Mouse (Mus musculus): ENCODE measurements around the gene Casp7.
"Not testable (repeated sequence)": the region's sequence is repeated elsewhere in the genome, so short reads cannot be mapped to it uniquely, and the experiment has no call there.

Gene Casp7

DNA sequence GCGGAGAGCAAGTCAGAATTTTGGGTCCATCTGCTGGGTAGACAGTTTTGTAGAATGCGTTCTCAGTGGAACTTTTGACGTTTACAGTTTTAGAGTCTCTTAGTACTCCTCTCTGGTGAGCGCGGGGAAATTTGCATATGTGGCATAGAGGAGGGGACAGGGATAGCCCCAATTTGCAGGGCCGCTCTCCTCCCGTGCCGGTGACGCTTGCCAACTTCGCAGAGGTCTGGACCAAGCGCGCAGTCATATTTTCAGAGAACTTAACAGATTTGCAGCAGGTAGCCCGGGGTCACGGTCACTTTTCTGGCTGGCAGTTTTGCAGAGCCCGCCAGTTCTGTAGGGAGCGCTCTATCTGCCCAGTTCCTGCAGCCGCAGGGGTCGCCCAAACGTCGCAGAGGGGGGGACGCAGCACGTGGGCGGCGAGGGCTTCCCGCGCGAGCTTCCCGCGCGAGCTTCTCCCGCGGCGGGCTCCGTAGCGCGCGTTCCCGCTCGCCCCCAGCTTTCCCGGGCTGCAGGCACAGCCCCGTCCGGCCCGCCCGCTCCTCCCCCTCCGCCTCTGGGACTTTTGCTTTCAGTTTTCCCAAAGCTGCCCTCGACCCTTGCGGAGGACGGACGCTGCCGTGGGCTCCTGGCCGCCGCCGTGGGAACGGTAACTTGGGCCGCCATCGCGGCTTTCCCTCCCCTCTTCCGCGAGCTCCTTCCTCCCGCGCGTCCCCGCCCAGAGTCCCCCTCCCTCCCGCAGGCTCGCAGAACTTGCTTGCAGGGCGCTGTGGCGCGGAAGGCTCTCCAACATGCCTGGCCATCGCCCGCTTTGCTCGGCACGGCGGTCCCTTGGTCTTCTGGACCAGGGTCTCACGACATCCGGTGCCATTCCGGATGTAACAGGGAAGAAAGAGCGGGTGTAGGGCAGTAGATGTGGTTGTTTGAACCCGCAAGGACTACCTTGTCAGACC is at the start of gene Casp7:
TSS of gene Casp7 (plus strand) at position 461 of the 953 bp plus-strand sequence.
- DNase-seq = peak; percentile 76

- DNase-seq = peak; percentile 21
These were observed 47.6 kb upstream of the Casp7 start for GRCm38 (mm10) chr19:56349295-56349694.

GRCm38 (mm10) chr19:56353689-56354088 is 43.2 kb upstream of the Casp7 start:
- DNase-seq = no peak

DNA sequence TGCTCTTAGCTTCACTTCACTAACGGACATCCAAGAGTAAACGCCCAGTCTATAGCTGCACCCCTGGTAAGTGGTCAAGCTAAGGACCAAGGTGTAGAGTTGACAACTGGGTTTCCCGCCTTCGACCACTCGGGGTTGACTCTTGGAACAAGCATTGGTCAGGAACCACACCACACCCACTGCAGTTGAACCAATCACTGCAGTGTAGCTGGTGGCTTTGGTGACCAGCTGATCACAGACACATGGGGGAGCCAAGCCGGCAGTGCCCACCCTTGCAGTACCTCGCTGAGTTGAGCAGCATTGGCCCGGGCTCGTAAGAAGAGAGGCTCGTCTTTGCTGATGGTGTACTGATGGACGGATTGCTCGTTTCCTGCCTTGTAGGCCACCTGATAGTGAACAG is 41.7 kb upstream of the Casp7 start:
- no peak for DNase-seq

DNA sequence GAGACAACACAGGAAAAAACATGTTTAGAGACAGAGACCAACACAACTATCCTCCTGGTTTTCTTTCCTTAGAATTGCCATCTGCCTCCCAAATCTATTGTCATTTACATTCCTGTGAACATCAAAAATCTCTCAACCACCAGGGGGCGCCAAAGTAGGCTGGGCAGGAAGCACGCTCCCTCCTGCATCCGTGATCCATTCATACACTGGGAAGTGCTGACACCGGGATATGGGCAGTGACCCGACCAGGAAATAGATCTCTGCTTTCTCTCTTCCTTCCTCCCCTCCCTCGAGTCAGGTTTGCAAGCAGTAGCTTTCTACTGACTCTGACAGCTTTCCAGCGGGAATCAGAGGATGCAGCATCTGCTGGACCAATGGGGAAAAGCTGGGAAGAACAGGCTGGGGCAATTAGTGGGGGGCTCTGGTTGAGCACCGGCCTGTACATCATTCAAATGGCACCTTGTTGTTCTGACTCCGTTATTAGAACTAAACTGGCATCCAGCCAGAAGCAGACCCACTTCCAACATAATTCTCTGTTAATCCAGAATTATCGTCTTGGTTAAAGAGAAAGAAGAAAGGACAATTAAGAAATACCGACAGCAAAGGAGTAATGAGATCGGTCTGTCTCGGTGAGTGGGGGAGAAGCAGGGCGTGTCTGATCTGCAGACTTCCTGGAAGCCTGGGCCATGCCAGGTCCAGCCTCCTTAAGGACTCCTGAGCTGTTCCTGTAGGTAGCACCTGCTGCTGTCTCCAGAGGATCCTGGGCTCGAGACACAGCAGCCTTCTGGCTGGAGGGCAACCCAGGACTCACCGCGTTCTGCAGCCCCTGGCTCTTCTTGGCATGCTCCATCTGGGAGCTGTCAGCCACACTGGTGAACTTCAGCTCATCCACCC is 40.2 kb upstream of the Casp7 start:
- DNase-seq = peak; percentile 91

DNA sequence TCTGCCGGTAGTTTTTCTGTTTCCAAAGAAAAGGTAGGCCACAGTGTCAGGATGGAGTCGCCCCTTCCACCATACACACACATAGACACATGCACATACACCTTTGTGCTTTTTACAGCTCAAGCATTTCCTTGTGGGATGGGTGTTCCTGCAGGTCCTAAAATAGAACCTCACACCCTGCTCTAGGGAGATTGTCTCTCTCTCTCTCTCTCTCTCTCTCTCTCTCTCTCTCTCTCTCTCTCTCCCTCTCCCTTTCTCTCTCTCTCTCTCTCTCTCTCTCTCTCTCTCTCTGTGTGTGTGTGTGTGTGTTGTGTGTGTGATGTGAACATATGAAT is 39.6 kb upstream of the Casp7 start:
- DNase-seq = not testable (repeated sequence)

DNA sequence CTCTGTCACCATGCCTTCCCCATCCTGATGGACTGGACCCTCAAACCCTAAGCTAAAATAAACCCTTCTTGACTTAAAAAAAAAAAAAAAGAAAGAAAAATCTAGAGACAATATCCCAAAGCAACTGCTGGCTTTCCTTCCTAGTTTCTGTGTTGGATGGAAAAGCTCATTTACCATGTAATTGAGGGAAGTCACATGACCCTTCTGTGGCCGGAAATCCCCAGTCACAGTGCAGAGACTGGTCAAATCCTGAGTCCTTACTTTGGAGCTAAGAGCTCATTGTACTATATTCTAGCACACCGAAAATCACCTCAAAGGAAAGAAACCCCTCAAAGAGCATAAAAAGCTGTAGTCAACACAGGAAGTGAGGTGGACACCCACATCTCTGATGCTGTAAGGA is 38.0 kb upstream of the Casp7 start:
- no peak for DNase-seq

- DNase-seq = peak; percentile 50
These were observed 33.0 kb upstream of the Casp7 start for GRCm38 (mm10) chr19:56363721-56364460.

- DNase-seq = no peak
These were observed 32.4 kb upstream of the Casp7 start for GRCm38 (mm10) chr19:56364563-56364962.

- peak; percentile 48 for DNase-seq
These were observed 30.8 kb upstream of the Casp7 start for GRCm38 (mm10) chr19:56366168-56366567.

- no peak for DNase-seq
These were observed 30.3 kb upstream of the Casp7 start for GRCm38 (mm10) chr19:56366625-56367024.

DNA sequence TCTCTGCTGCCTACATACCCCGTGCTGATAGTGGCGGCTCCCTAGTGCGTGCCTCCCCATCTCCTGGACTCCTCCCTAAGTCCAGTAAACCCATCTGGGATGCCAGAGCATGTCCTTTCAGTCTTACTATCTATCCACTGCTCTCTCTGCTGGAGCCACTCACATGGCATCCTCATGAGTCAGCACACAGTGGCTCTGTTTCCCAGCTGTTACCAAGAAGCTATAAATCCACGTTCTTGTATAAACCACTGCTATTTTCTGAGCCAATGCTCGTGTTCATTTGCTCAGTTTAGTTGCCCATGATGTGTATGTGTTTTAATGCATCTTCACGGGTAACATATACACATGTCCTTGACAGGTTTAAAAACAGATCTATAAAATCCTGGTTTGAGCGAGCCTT is 29.2 kb upstream of the Casp7 start:
- DNase-seq = no peak

- DNase-seq = no peak
These were observed 28.0 kb upstream of the Casp7 start for GRCm38 (mm10) chr19:56368912-56369311.

DNA sequence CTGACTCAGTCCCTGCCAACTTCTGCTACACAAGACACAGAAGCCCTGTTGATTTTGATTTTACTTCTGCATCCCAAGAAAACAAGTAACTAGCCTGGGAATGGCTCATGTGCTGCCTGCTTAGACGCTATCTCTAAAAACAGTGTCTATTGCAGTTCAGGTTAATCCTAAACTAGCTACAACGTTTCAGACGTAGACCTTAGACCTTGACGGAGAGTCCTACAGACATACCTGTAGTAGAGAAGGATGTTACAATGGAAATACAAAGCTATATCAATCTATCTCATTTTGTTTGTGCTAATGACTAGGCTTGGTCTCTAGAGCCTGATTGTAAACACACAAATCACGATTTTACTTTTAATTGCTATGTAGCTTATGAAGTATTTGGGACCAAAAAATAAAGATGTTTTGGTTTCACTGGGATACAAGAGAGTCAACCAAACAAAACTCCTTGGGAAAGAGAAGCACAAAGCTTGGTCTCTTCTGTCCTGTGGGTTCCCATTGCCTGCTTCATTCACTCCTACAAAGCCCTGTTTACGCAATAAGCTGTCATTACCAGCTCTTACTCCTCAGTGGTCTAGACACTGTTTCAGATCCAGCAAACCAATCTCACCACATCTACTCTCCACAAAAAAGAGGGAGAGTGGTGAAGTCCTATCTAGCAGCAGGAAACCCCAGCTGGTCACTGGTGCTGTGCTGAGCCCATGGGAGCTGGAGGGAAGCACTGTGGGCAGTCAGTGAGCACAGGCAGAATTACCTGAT is 26.4 kb upstream of the Casp7 start:
- no peak for DNase-seq

DNA sequence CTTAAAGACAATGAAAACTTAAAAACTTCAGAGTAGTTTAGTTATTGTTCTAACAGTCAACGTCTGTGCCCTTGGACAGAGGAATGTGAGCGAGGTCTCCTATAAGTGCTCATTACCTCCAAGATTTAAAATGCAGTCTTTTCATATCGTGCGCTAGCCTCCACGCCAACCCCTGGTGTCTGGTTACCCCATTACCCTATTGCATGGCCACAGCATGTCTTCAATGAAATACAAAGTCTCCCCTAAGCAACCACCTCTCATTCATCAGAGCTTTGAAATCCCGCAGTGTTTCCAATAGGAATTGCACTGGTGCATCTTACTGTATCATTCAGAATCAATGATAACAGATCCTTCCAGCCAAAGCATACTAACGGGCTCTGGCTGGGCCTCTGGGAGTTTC is 24.7 kb upstream of the Casp7 start:
- DNase-seq = no peak

GRCm38 (mm10) chr19:56373246-56373645 is 23.7 kb upstream of the Casp7 start:
- no peak for DNase-seq

- no peak for DNase-seq
These were observed 22.9 kb upstream of the Casp7 start for GRCm38 (mm10) chr19:56374011-56374410.

DNA sequence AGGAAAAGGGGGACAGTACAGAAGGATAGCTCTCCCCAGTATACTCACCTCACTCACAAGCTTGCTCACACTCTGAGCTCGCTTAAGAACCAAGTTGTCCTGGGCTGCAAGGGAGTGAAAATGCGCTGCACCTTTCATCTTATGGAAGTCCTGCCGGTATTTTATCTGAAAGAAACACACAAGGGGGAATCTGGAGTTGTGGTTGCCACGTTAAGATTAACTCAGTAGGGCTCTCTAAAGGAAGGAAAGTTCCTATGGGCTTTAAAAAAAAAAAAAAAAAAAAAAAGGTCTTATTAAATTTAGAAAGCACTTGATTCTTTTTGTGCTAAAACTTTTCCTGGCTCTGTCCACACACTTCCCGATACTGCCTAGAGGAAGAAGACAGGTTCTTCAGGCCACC is 18.9 kb upstream of the Casp7 start:
- DNase-seq = no peak

DNA sequence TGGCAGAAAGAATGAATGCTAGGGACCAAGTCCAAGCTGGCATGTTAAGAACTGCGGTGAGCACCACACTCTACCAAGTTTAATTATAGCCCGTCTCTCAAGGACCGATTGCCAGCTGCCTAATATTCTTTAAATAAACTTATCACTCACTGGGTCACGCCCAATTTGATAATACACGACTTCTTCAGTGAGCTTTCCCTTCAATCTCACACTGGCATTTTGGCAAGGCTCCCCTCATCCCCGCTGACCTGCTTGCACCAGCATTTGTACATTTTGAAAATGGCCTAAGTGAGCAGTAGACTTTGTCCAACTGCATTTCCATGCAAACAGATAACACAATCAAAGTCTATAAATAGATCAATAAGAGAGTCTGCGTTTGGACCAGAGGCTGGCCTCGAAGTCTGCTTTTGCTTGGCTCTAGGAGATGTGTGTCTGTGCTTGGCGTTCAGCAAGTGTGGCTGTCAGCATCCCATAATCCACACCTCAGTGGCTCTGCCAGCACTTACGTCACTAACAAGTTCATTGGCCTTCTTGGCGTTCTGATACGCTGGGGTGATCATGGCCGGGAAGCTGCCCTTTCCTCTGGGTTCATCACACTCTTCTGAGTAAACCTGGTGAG is 18.3 kb upstream of the Casp7 start:
- no peak for DNase-seq

DNA sequence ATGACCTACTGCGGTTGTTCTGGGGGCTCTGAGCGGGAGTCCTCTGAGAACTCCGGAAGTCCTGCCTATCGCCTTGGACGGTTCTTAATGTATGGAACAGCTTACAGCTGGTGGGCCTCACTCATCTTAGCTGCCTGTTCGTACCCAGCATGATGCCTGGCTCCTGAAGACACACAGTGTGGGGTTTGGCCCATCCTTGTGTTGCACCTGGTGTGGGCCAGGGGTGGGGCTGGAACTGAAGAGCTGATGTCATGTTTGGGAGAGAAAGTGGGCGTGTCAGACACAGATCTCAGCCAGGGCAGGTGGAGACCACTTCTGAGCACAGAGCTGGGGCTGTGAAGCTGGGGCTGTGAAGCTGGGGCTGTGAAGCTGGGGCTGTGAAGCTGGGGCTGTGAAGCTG is 16.6 kb upstream of the Casp7 start:
- no peak for DNase-seq

DNA sequence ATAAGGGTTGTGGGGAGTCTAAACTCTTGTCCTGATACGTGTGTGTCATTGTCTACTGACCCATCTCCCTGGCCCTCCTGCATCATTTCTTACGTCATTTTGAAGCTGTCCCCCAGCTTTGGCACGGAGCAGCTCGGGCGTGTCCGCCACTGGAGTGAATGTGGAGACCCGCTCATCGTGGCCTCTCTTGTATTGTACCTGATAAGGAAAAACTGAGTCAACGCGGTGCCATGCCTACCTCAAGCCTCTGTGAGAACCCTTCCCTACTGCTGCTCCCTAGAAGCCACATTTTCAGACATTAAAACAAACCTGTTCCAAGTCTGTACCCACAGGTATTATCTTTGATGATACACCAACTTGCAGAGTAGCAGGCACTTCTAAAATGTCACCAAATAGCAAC is 15.5 kb upstream of the Casp7 start:
- DNase-seq = no peak

- DNase-seq = no peak
These were observed 11.4 kb upstream of the Casp7 start for GRCm38 (mm10) chr19:56385546-56385945.
